Mouse (Mus musculus): ENCODE measurements at regions not wholly inside any gene's neighbourhood (a gene's known extent, or its start where the extent isn't known, plus 50 kb on each side); places are given as distances from the start of the nearest gene placed in this dataset.
"Not testable (repeated sequence)": the region's sequence is repeated elsewhere in the genome, so short reads cannot be mapped to it uniquely, and the experiment has no call there.

DNA sequence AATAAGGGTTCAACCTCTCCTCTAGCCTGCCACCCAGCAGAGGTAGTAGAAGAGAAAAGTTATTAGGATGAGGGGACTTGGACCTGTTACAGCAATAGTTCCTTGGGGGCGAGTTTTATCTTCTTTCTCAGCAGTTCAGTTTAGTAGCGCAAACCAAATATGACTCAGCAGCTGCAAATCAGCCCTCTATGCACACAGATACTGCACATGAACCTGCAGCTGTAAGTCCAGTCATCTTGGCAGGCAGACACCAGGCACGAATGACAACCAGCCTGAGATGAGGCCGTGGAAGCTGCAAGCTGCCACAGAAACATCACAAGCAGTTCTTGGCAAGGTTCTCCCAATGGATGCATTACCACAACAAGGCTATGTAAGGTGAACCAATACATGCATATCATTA lies 327.0 kb upstream of the Akr1e1 start:
- DNase-seq (ENCODE audit: low spot score in 2 of 2) = no peak
- intact Hi-C loops (cut with DNase I) = no loop called here

DNA sequence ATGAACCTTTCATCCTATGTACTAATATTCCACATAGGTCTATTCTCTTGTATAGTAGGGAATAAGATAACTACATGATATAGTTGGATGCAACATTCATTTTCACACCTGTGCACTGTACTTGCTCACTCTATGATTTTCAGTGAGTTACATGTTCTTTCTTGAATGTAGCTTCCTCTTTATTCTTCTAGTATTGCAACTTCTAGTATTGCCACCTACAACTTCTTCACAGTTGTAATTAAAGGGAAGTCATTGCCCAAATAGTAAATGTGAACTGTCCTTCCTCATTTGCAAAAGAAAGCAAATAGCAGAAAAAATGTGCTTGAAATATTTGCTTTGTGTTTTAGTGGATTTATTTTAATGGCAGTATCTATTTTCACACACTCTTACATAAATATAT lies 330.9 kb upstream of the Akr1e1 start:
- no peak for DNase-seq (ENCODE audit: low spot score in 2 of 2)
- intact Hi-C loops (cut with DNase I) = loop anchor here (10.0 kb wide), 1 partner anchor 1535 kb away; no protein-coding TSS in a partner anchor

DNA sequence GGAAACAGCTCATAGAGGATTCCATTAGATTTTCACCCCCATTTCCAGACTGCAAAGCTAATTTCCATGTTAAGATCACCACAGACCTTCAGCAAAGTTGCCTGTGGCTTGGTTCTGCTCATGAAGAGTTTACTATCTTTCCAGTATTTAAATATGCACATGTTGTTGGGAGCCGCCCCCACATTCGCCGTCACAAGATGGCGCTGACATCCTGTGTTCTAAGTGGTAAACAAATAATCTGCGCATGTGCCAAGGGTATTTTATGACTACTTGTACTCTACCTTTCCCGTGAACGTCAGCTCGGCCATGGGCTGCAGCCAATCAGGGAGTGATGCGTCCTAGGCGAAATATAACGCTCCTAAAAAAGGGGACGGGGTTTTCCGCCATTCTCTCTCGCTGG lies 333.5 kb upstream of the Akr1e1 start:
- intact Hi-C loops (cut with DNase I) = loop anchor here (10.0 kb wide), 1 partner anchor 1532 kb away; no protein-coding TSS in a partner anchor
- peak; percentile 5 to 12 for DNase-seq (ENCODE audit: low spot score in 2 of 2)

DNA sequence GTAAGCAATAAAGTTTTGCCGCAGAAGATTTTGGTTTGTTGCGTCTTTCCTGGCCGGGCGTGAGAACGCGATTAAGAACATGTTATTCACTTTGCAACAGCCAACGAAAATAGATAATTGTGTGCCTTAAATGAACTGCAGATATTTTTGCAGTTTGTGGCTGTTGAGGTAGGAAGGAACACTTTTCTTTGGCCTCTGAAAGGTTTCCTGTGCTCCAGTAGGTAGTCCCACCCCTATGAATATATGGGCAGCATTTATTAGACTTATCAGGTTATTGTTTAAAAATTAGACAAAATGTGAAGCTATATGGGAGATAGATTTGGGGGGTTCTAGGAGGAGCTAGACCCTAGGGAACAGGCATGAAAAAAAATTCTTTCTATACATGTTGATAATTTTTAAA lies 334.1 kb upstream of the Akr1e1 start:
- intact Hi-C loops (cut with DNase I) = loop anchor here (10.0 kb wide), 1 partner anchor 1532 kb away; no protein-coding TSS in a partner anchor
- DNase-seq (ENCODE audit: low spot score in 2 of 2) = no peak

DNA sequence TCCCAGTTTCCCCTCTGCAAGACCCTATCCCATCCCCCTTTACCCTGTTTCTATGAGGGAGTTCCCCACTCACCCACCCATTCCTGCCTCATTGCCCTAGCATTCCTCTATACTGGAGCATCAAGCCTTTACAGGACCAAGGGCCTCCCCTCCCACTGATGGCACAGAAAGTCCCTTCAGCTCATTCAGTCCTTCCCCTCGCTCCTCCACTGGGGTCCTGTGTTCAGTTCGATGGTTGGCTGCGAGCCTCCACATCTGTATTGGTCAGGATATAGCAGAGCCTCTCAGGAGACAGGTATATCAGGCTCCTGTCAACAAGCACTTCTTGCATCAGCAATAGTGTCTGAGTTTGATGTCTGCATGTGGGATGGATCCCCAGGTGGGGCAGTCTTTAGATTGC lies 346.4 kb upstream of the Akr1e1 start:
- no peak for DNase-seq (ENCODE audit: low spot score in 2 of 2)
- intact Hi-C loops (cut with DNase I) = no loop called here

DNA sequence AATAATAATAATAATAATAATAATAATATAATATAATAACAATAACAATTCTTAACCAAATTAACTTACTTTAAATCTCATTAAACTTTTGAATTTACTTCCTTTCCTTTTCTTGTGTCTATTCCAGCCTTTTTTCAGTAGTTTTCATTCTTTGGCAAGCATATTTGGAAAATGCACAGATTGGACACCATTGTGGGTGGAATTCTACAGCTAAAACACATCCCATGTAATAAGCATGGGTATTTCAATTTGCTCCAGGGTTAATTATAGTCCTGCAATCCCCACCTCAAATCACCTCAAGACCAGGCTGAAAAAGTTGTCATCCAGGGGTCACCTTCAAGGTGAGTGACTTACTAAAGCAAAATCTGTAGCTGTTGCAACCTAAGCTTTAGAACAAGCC lies 355.9 kb upstream of the Akr1e1 start:
- intact Hi-C loops (cut with DNase I) = no loop called here
- no peak for DNase-seq (ENCODE audit: low spot score in 2 of 2)

DNA sequence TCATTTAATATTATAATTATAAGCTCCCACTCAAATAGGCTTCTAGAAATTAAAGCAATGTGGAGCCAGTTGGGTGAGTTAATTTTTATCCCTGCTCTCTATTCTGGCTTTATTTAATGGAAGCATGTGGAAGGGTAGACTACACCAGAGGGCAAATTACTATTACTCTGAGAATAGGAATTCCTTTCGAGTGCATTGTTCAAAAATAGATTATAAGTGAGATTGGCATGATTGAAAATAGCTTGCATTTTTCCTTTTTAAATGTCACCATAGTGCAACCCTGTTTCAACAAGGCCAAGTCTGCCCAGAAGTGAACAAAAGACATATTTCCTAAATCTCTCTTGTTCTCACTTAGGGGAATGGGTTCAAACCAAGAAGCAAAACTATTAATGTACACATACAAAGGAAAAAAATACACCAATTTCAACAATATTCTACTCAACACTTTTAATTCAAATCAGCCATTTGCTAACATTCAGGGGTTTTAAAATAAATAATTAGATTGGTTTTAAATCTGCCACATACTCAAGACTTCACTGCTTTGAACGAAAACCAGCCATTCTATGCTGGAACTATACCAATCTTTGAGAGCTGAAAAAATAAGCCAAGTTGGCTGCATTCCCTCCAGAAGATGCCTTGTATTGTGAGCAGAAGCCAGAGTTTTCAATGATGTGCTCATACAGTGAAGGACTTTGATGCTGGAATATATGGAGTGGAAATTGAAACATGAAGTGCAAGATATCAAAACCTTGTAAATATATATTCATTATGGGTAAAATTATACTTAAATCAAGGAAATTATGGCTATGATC lies 361.3 kb upstream of the Akr1e1 start:
- peak in 1 of 2 experiments; percentile 4 for DNase-seq (ENCODE audit: low spot score in 2 of 2)
- intact Hi-C loops (cut with DNase I) = no loop called here

DNA sequence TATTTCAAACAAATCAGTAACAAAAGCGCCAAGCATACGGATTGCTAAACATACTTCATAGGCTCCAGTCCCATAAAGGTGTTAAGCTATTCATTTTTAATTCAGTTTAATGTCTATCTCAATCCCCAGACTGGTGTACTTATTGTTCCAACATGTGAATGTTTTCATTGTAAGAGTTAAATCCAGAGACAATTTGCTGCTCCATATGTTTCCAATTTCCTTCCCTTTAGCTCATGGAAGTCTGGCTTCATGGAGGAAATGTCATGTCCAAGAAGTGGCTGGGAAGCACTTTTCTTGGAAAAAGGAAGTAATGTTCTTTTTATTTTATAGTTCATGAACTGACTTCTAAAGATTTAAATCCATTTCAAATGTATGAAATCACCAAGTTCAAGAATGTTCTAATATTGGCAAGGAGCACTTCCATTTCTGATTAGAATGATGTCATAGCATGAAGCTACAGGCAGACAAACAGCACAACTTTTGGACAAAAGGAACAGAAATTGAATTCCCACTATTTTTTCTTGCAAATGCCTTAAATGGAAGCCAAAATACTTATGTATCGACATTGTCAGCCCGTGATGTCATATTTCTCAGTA lies 362.6 kb upstream of the Akr1e1 start:
- intact Hi-C loops (cut with DNase I) = no loop called here
- DNase-seq (ENCODE audit: low spot score in 2 of 2) = no peak

DNA sequence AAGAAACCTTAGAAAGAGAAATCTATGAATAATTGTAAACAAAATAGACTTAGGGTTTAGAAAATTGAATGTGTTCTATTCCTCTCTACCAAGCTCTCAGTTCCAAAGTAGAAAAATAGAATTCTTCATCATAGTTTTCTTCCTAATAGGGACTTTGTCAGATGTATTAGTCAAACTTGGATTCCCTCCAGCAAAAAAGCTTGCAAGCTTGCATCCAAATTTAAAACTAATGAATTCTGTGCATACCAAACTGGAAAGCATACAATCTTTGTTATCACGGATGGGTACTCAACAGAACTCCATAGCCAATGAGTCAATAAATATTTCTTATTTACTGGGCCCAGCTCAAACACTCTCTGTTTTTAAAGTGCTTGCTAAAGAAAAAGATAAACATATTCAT lies 383.9 kb upstream of the Akr1e1 start:
- intact Hi-C loops (cut with DNase I) = no loop called here
- DNase-seq (ENCODE audit: low spot score in 2 of 2) = no peak

DNA sequence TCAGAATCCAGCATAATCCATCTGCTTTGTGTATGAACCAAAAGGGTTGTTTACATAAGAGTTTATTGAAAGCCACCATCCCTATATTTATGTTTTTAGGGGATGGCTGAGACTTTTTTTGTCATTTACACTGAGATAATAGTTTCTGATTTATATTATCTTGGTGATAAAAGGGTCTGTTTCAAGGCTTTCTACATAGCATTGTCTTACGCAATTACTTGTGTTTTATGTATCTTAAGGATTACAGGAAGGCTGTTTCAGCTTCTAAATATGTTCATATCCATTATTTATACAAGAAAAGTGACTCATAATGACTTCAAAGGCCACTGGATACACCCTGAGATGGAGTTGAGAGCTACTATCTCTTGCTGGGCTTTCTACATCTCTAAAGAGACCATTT lies 399.3 kb upstream of the Akr1e1 start:
- intact Hi-C loops (cut with DNase I) = no loop called here
- no peak for DNase-seq (ENCODE audit: low spot score in 2 of 2)

DNA sequence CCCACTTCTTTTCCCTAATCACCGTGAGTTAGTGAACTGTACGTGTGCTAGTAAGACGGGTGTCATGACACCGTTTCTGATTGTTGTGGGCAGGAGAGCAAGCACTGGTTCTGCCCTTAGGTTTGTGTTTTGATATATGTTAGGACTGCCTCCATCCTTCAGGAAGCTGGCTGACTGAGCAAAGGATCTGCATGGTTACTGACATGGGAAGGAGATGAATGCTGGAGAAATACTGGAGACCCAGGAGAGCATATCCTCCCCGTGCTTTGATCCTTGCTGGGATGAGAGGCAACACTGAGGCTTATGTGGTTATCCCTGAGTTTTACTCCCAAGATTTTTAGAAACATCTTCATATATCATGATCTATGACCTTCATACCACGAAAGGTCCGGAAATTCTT lies 413.5 kb upstream of the Akr1e1 start:
- intact Hi-C loops (cut with DNase I) = no loop called here
- no peak for DNase-seq (ENCODE audit: low spot score in 2 of 2)

DNA sequence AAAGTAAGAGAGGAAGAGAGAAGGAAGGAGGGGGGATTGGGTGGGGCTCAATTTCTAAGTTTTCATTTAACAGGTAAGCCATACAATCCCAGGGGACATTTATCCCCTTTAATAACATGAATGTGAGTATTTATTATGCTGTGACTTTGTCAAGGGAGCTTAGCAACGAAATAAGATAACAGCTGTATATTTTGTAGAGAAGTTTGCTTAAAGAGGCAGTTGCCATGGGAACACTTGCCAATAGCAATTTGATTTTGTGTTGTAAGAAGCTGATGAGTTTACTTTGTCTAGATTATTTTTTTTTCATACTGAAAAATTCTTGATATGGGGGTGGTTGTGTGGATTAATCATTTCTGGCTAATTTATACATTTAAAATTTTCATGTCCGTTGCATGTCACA lies 450.9 kb upstream of the Akr1e1 start:
- DNase-seq (ENCODE audit: low spot score in 2 of 2) = no peak
- intact Hi-C loops (cut with DNase I) = no loop called here

DNA sequence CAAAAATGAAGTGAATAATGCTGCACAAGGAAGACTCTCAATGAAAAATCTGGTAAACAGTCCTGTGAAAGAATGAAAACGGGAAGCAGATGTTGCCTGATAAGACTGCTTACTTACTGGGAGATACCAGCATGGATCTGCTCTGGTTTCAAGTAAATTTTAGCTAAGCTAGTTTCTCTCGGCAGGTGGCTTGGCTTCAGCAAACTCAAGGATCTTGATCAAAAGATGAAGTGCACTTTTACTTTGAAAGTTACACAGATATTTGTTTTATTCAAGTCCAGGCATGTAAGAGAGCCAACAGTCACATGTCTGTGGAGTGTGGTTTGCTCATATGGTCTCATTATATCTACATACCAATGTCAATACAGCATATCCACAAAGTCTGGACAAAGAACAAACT lies 451.5 kb upstream of the Akr1e1 start:
- intact Hi-C loops (cut with DNase I) = no loop called here
- DNase-seq (ENCODE audit: low spot score in 2 of 2) = no peak

DNA sequence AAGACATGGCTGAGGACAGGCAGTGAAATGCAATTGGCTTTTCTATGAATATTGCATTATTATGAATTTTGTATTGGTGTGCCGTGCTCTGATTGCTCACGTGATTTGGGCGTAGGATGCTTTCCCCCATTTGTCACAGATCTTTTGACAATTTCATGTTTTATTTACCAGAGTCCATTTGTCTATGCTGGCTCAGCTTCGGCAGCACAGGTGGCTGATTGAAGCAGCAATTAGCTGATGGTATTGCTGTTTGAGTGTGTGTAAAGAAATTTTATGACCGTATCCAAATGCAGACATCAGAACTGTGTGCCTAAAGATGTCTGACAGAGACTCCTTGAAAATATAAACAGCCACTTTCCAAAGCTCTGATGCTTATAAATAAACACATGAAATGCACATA lies 498.5 kb upstream of the Akr1e1 start:
- no peak for DNase-seq (ENCODE audit: low spot score in 2 of 2)
- intact Hi-C loops (cut with DNase I) = no loop called here

DNA sequence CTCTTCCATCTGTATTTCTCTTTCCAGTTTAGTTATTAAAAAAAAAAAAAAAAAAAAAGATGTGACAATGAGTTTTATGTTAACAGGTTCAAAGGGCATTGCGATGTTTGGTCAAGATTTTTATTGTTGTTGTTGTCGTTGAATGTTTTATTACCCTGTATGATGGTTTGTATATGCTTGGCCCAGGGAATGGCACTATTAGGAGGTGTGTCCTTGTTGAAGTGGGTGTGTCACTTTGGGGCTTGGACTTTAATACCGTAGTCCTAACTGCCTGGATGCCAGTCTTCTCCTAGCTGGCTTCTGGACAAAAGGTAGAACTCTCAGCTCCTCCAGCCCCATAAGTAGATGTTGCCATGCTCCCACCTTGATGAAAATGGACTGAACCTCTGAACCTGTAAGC lies 545.9 kb upstream of the Akr1e1 start:
- no peak for DNase-seq (ENCODE audit: low spot score in 2 of 2)
- intact Hi-C loops (cut with DNase I) = no loop called here

DNA sequence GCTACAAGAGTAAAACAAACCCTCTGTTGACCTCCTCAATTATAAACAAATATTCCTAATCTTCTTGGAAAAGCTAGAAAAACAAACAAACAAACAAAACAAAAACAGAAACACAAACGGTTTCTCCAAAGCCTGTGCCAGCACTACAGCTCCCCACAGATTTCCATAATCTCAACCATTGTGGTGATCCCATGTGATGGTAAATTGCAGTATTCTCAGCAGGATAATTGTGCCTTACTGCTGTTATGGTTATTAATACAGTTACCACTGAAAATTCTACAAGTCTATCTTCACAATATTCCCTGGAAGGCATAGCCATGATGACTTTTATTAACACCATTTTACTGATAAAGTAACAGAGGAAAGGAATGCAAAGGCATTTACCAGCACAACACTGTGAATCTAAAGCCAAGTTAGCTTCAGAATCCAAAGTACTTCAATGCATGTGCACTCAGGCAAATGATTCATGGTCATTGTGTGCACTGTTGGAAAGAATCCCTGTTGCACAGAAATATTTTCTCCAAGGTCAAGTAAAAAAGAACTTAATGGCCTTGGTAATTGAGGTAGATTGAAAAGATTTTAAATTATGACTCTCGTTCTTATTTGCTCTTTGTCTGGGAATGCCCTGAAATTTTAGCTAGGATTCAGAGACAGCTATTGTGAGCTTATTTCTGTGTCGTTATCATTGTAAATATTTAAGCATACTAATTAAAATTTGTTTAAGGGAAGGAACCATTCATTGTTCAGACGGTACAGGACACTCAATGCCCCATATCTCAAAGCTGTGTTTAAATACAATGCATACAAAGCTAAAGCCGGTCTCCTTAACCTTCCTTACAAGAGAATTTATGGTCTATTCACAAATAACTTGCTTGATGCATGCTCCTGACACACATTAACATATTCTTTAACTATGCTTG lies 551.1 kb upstream of the Akr1e1 start:
- intact Hi-C loops (cut with DNase I) = no loop called here

DNA sequence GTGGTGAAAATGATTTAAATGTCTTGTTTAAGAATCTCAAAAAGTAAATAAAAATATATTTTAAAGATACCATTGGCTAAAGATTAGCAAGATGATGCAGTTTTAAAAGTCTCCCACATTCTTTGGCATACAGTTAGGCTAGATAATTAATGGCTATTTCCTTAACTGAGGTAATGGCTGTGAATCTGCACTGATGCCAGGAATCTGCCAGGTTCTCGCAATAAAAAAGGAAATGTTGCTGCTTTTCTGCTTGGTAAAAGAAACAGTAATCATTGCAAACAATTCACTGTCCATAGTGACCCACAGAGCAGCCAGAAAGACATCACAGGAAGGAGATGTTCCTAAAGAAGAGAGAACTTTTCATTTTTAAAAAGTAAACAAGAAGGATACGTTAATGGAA lies 557.7 kb upstream of the Akr1e1 start:
- DNase-seq (ENCODE audit: low spot score in 2 of 2) = no peak
- intact Hi-C loops (cut with DNase I) = no loop called here

More for the DNA sequence above, 551.1 kb upstream of the Akr1e1 start:
- no peak for DNase-seq (ENCODE audit: low spot score in 2 of 2)

DNA sequence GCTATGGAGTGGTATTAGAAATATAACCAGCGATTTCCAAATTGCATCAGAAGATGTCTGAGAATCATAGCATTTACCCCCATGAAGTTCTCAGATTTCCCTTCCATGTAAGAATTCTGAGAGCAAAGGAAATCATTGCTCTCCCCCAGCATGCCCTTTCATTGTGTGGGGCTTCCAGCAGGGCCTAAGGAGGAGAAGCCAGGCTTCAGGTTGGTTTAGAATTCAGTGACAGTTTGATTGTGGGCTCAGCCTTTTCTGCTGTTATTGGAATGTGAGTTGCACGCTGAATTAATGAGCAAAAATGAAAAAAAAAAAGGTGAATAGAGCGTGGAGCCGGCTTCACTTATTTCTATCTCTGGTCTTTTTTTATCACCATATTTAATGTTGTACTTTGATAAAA lies 570.0 kb upstream of the Akr1e1 start:
- DNase-seq (ENCODE audit: low spot score in 2 of 2) = no peak
- intact Hi-C loops (cut with DNase I) = no loop called here

DNA sequence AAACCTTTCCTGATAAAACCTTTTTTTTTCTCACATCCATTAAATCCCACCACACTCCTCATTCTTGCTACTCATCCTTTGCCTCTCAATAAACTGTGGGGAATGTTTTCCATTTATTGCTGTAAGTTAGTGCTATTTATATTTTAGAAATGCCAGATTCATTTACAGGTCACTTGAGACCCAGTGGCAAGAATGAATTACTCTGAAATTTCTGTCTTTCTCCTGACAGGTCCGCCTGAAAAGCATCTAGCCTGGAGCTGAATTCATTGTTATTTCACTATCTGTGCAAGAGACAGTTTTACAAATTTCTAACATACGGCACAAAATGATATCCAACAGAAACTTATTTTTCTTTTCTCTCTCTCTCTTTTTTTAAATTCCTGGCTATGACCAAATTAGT lies 570.6 kb upstream of the Akr1e1 start:
- intact Hi-C loops (cut with DNase I) = no loop called here
- DNase-seq (ENCODE audit: low spot score in 2 of 2) = no peak

DNA sequence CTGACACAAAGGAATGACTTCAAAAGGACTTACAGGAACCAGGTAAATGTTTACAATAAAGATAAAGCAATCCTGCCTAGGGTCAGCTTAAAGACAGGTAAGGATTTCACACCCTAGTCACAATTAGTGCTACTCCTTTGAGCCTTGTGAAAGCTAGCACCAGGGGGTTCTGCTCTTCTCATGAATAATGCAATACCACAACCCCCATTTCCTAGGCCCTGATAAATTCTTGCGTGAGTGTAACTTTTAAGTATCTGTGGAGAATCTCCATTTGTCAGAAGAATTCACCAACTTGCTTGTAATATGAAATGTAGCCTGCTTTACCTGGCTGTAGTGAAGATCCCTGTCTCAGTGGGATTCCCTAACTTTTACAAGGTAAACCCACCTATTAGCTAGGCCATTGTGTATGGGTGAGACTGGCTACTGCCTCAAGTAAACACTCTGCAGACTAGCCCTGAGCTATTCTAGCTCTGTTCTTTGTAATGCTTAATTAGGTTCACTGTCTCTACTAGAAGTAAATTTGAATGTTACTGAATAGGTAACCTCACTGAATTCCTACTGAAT lies 576.3 kb upstream of the Akr1e1 start:
- intact Hi-C loops (cut with DNase I); DNase-seq (ENCODE audit: low spot score in 2 of 2): not testable (repeated sequence)
